Mouse (Mus musculus) testis, adult 2 months (tissue): ENCODE measurements around the gene Camta1.

ENCODE experiments used
- CTCF ChIP-seq: fragments of 200-500 bp; IDR thresholded peaks from 2 replicates; pipeline ENCODE4 v1.5.1; 2012; ENCODE audit warnings: low read depth, mild to moderate bottlenecking, inconsistent platforms, low read length, moderate library complexity; ENCODE audit not compliant: control insufficient read depth, insufficient read depth, insufficient replicate concordance
- POLR2A ChIP-seq: fragments of 200-500 bp; IDR thresholded peaks from 2 replicates; pipeline ENCODE4 v1.6.1; 2012; ENCODE audit warnings: low read depth, mild to moderate bottlenecking, inconsistent platforms, low read length, moderate library complexity; ENCODE audit not compliant: control insufficient read depth

DNA sequence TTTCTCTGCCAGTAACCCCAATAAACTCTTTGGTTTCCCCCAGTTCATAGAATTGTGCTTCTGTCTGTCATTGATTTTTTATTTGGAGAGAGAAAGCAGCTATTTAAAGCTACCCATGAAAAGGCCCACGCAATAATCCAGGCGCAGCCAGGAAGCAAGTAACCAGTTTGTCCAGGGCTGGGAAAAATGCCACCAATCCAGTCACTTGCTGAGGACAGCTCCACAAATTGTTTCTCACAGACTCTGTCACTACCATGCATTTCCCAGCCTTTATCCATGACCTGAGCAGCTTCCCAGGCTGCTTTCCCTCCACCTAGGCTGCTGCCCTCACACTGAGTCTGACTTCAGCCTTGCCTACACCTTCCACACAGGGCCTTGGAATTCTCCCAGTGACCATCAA lies 413.3 kb downstream of the Camta1 start:
- no peak for TF ChIP-seq CTCF
- no peak for TF ChIP-seq POLR2A
